Mouse (Mus musculus) midbrain, embryonic 13.5 days (tissue): ENCODE measurements around the gene Trpm2. TPM values are rescaled to one million over a fixed set of nuclear protein-coding genes. Genes with fewer than 3 reads are reported as not detected.

Experiments
- polyA plus RNA-seq: library from polyadenylated mRNA; unstranded; fragments of >200 nt; fragmentation: Nextera tagmentation; extraction: Ambion mirVana; gene quantifications from 2 replicates; pipeline ENCODE4 v1.2.1, GENCODE M21; 2015

Trpm2 gene
- polyA plus RNA-seq, 1 experiment from 2014 or later, result 2.7 TPM

Other genes starting within 250 kb of the Trpm2 start
- gene Krtap12-1, start 250.0 kb downstream of the Trpm2 start, polyA plus RNA-seq, result not detected in 2 replicates
- not detected in 2 replicates for gene Gm10100, start 244.1 kb downstream of the Trpm2 start, polyA plus RNA-seq
- not detected in 2 replicates for gene Gm18596, start 227.9 kb downstream of the Trpm2 start, polyA plus RNA-seq
- gene Gm9736, start 219.2 kb downstream of the Trpm2 start, polyA plus RNA-seq, result not detected in 2 replicates
- not detected in 2 replicates for gene Gm3233, start 210.9 kb downstream of the Trpm2 start, polyA plus RNA-seq
- gene Gm3238, start 199.2 kb downstream of the Trpm2 start, polyA plus RNA-seq, result not detected in 2 replicates
- not detected in 2 replicates for gene Gm7138, start 193.6 kb downstream of the Trpm2 start, polyA plus RNA-seq
- gene Gm3250, start 188.0 kb downstream of the Trpm2 start, polyA plus RNA-seq, result not detected in 2 replicates
- not detected in 2 replicates for gene Gm7137, start 182.4 kb downstream of the Trpm2 start, polyA plus RNA-seq
- not detected in 2 replicates for gene Gm9639, start 175.5 kb downstream of the Trpm2 start, polyA plus RNA-seq
- not detected in 2 replicates for gene Gm19668, start 171.4 kb downstream of the Trpm2 start, polyA plus RNA-seq
- not detected in 2 replicates for gene Gm9507, start 158.7 kb downstream of the Trpm2 start, polyA plus RNA-seq
- not detected in 2 replicates for gene Gm2696, start 155.9 kb downstream of the Trpm2 start, polyA plus RNA-seq
- not detected in 2 replicates for gene Krtap10-4, start 143.5 kb downstream of the Trpm2 start, polyA plus RNA-seq
- not detected in 2 replicates for gene Krtap10-10, start 134.6 kb downstream of the Trpm2 start, polyA plus RNA-seq
- not detected in 2 replicates for gene Gm36176, start 123.8 kb downstream of the Trpm2 start, polyA plus RNA-seq
- not detected in 2 replicates for gene Gm10318, start 117.7 kb downstream of the Trpm2 start, polyA plus RNA-seq
- gene Gm3285, start 108.6 kb downstream of the Trpm2 start, polyA plus RNA-seq, result not detected in 2 replicates
- gene Lrrc3, start 68.0 kb downstream of the Trpm2 start, polyA plus RNA-seq, result 9.8 and 10.3 TPM in 2 replicates
- gene 1810043G02Rik, start 8.0 kb upstream of the Trpm2 start, polyA plus RNA-seq, result 32.4 and 36.8 TPM in 2 replicates
- 96.9 and 106 TPM in 2 replicates for gene Pfkl, start 39.5 kb upstream of the Trpm2 start, polyA plus RNA-seq
- gene Dnmt3l, start 71.4 kb upstream of the Trpm2 start, polyA plus RNA-seq, result not detected in 2 replicates
- gene Aire, start 73.0 kb upstream of the Trpm2 start, polyA plus RNA-seq, result 0.10 and 0.24 TPM in 2 replicates
- gene Icosl, start 98.7 kb upstream of the Trpm2 start, polyA plus RNA-seq, result 0.52 and 0.82 TPM in 2 replicates
- gene D10Jhu81e, start 199.2 kb upstream of the Trpm2 start, polyA plus RNA-seq, result 20.3 and 22.7 TPM in 2 replicates
- 16.8 and 18.1 TPM in 2 replicates for gene Pwp2, start 214.6 kb upstream of the Trpm2 start, polyA plus RNA-seq